Mouse (Mus musculus): ENCODE data around the gene 5330417H12Rik.

- TF ChIP-seq CTCF (IDR thresholded peaks at IDR 0.05; ENCODE audit: low read depth, low read length) (no peak), POLR2A (IDR thresholded peaks at IDR 0.05; ENCODE audit: extremely low read depth, insufficient read depth, low read length) (no peak)
Observed at GRCm38 (mm10) chr7:107637398-107637797, 12.4 kb upstream of the 5330417H12Rik start.

Data from liver, adult 2 months (tissue).